Mouse (Mus musculus) testis, adult 2 months (tissue): ENCODE results near the gene Pde4d.

Experiments
- CTCF ChIP-seq: fragments of 200-500 bp; IDR thresholded peaks from 2 replicates; pipeline ENCODE4 v1.5.1; 2012; ENCODE audit warnings: low read depth, mild to moderate bottlenecking, inconsistent platforms, low read length, moderate library complexity; ENCODE audit not compliant: control insufficient read depth, insufficient read depth, insufficient replicate concordance
- POLR2A ChIP-seq: fragments of 200-500 bp; IDR thresholded peaks from 2 replicates; pipeline ENCODE4 v1.6.1; 2012; ENCODE audit warnings: low read depth, mild to moderate bottlenecking, inconsistent platforms, low read length, moderate library complexity; ENCODE audit not compliant: control insufficient read depth

- TF ChIP-seq CTCF (no peak), POLR2A (no peak)
Observed at GRCm38 (mm10) chr13:108426322-108426721, 23.4 kb upstream of the Pde4d start.
